In the genomic region with DNA sequence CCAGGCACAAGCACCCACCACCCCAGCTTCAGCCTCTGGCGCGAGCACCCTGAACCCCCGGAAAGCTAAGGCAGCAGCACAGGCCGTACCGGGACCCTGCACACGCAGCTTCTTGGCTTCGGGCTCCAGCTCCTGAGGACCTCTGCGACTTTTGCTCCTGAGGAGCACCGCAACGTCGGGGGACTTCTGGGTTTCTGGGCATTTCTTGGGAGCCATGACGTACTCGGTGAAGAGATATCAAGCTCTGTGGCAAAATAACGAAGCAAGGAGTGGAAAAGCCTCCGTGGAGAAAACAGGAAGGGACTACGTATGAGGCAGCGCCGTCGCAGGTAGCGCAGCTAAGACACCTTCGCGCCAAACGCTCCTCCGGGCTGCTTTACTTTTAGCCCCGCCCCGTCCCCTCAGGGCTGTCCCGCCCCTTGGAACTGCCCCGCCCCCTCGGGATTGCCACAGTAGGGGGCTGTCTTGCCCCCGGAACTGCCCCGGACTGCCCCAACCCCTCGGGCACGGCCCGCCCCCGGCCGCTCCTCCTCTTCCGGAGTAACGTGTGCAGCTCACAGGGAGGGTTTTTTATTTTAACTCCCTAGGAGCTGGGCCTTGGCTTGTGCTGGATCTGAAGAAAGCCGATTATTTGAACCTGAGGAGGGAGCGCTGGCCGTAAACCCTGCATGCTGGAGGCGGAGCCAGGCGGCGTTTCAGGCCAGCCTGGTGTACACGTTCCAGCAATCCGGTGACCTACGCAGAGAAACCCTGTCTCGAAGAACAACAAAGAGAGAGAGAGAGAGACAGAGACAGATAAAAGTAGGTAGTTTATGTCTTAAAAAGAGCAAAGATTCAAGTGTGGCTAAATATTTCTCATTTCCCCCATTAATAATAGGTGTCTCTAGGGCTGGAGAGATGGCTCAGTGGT, we compare ENCODE assay signal across 8 mouse cellular contexts. TPM values are rescaled to one million over a fixed set of nuclear protein-coding genes. Genes with fewer than 3 reads are reported as not detected.
DNase-seq lines count a peak whose midpoint lies in the region; ATAC-seq lines count a peak whose summit lies in the region.

A gene (minus strand): TSS at position 382 of the 910 bp plus-strand sequence.

- peak; percentile 98 for DNase-seq in NIH3T3 (ENCODE audit: low read depth)
- DNase-seq in cerebellum, postnatal 10 days, result peak; percentile 99
- DNase-seq in frontal cortex, postnatal 10 days (ENCODE audit: low spot score in 2 of 2), result peak; percentile 80 to 90
- peak; percentile 82 to 91 for DNase-seq in layer of hippocampus, postnatal 14 days (ENCODE audit: low spot score in 2 of 2)
- DNase-seq in lung, postnatal 14 days, result peak; percentile 96
- DNase-seq in retina, adult 2 months (ENCODE audit: low read depth, low spot score), result peak; percentile 97
- DNase-seq in thymus, postnatal 36 days, result peak; percentile 92 to 94

- under 1% methylated on average over 48 of the region's 48 CpGs for WGBS in hindbrain, embryonic 12.5 days

- H3K4me3 ChIP-seq in hindbrain, embryonic 12.5 days, result peak within 1 kb of the TSS; percentile 52

- ATAC-seq in hindbrain, embryonic 12.5 days (ENCODE audit: low FRiP score), result peak; percentile 98

- H3K4me1 ChIP-seq in hindbrain, embryonic 12.5 days, result peaks cover 6% of the 10 kb centered on the region

- peak within 1 kb of the TSS; percentile 91 for H3K27ac ChIP-seq in hindbrain, embryonic 12.5 days

- peaks cover 5% of the 10 kb centered on the region; the same call in 1 of the 2 replicates for H3K36me3 ChIP-seq in hindbrain, embryonic 12.5 days

- H3K9me3 ChIP-seq in hindbrain, embryonic 12.5 days (replicated peaks), result no peaks in the 10 kb centered on the region

- no peaks in the 10 kb centered on the region for H3K27me3 ChIP-seq in hindbrain, embryonic 12.5 days

- H3K4me2 ChIP-seq in hindbrain, embryonic 12.5 days (replicated peaks), result peak within 1 kb of the TSS; percentile 61

- H3K9ac ChIP-seq in hindbrain, embryonic 12.5 days, result peak within 1 kb of the TSS; percentile 61

RNA-seq across cellular contexts. Expression of the gene that starts here (rescaled TPM):
- 10.6 and 13.4 TPM in 2 replicates for polyA plus RNA-seq in hindbrain, embryonic 12.5 days (2016; fragmentation: Nextera tagmentation; extraction: Ambion mirVana)
- 1 to 10 TPM; 7.3 to 9.1 TPM for total RNA-seq in layer of hippocampus, postnatal 14 days (2021)

Comparison
In these comparisons a context has a peak if more than half of its experiments do, and no peak if none do; other contexts are left out.
1. Peak in every context shown above with its lines: DNase-seq, ATAC-seq, H3K4me3 ChIP-seq and H3K27ac ChIP-seq.